Mouse (Mus musculus) liver, embryonic 14.5 days (tissue): Measurements from ENCODE around the gene Npr1.

Experiments used
- CTCF ChIP-seq: IDR thresholded peaks from 2 replicates; pipeline ENCODE4 v1.5.1; 2016; ENCODE audit warnings: antibody characterized with exemption, low read depth, control low read depth
- EP300 ChIP-seq: IDR thresholded peaks from 2 replicates; pipeline ENCODE4 v1.6.1; 2016; ENCODE audit warnings: antibody characterized with exemption, low read depth

GRCm38 (mm10) chr3:90440756-90441155, 24.9 kb downstream of the Npr1 start:
- no peak for TF ChIP-seq CTCF
- TF ChIP-seq EP300, result no peak
